ENCODE assay signal across 22 mouse cellular contexts in the genomic region with DNA sequence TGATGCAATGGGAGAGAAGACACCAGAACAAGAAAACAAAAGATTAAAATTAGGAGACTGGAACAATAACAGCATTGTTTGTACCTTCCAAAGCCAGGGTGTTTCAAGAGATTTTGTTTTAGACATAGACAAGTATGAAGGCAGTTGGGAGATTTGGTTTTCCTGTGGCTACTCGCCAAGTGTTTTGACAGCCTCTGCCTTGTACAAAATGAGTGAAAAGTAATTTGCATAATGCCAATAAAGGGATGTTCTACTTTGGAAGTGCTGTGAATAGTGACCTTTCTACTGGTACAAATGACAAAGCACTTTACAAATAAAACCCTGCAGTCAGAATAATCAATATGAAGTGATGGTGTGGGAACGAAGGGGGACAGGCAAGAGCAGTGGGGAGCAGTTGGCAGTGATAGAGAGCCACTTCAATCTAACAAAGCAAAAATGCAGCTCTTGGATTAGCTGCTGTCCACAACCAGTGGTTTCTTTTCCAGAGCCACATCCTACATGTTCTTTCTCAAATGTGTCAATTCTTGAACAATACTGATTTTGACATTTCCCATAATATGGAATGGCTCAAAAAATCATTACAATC.
A peak's percentile ranks its signal among the peaks of the same experiment; 100 is the strongest.
DNase-seq lines count a peak whose midpoint lies in the region; ATAC-seq lines count a peak whose summit lies in the region.
"Had no signal": no experiment of that assay in that cellular context is flagged by ENCODE, and none has a peak within 500 bp of the region (broad histone marks: within the 10 kb centered on the region; RNA-seq: fewer than 3 reads in every experiment).

No protein-coding gene starts in this region.

- 45% methylated on average over 2 of the region's 2 CpGs for WGBS in forebrain, embryonic 11.5 days
- 60% methylated on average over 2 of the region's 2 CpGs for WGBS in forebrain, embryonic 10.5 days
- 13% methylated on average over 2 of the region's 2 CpGs for WGBS in midbrain, embryonic 13.5 days
- 23% methylated on average over 2 of the region's 2 CpGs for WGBS in midbrain, embryonic 16.5 days
- WGBS in forebrain, embryonic 15.5 days: 10% methylated on average over 2 of the region's 2 CpGs

- no peak for DNase-seq in forebrain, embryonic 11.5 days (ENCODE audit: low spot score)
- no peak for DNase-seq in forebrain, embryonic 10.5 days (ENCODE audit: extremely low spot score, low spot score)
- DNase-seq in c-Kit-positive CD71-positive TER-119-positive erythroid progenitor cells, embryonic 14.5 days (ENCODE audit: low spot score): no peak
- DNase-seq: adrenal gland, adult 8-10 months; cerebellum, postnatal 36 days; gastrocnemius, postnatal 10 days; heart, adult 11 months; kidney, adult 9 months; kidney, postnatal 25 days; liver, embryonic 13.5 days; midbrain, embryonic 14.5 days; right cerebral cortex, postnatal 4 days had no signal

- ATAC-seq in forebrain, embryonic 11.5 days (replicated peaks; ENCODE audit: low FRiP score): peak; percentile 27; the same call in 1 of the 2 replicates
- ATAC-seq in midbrain, embryonic 13.5 days: peak; percentile 55; the same call in 1 of the 2 replicates
- no peak for ATAC-seq in midbrain, embryonic 16.5 days
- ATAC-seq in forebrain, embryonic 15.5 days (replicated peaks): peak; percentile 83
- ATAC-seq in megakaryocyte-erythroid progenitor cell, adult 5-6 weeks (replicated peaks; ENCODE audit: low FRiP score, low TSS enrichment, poor library complexity, severe bottlenecking): no peak
- ATAC-seq: intestine, embryonic 15.5 days had no signal

- H3K27ac ChIP-seq in forebrain, embryonic 11.5 days (ENCODE audit: low read depth, low read length): no peak overlapping the region
- H3K27ac ChIP-seq in forebrain, embryonic 10.5 days: no peak overlapping the region
- H3K27ac ChIP-seq in midbrain, embryonic 13.5 days: no peak overlapping the region
- no peak overlapping the region for H3K27ac ChIP-seq in midbrain, embryonic 16.5 days (ENCODE audit: low read length)
- H3K27ac ChIP-seq in forebrain, embryonic 15.5 days (replicated peaks): no peak overlapping the region
- H3K27ac ChIP-seq: heart, embryonic 13.5 days; hindbrain, embryonic 13.5 days; intestine, embryonic 15.5 days; limb, embryonic 13.5 days; liver, embryonic 13.5 days; lung, embryonic 15.5 days; macrophage had no signal

- H3K27me3 ChIP-seq in forebrain, embryonic 11.5 days (ENCODE audit: control insufficient read depth, insufficient read depth, low read length): no peaks in the 10 kb centered on the region
- no peaks in the 10 kb centered on the region for H3K27me3 ChIP-seq in forebrain, embryonic 10.5 days (ENCODE audit: poor library complexity, severe bottlenecking)
- H3K27me3 ChIP-seq in midbrain, embryonic 13.5 days: no peaks in the 10 kb centered on the region
- H3K27me3 ChIP-seq in midbrain, embryonic 16.5 days (ENCODE audit: control insufficient read depth, insufficient read depth, low read depth, low read length): no peaks in the 10 kb centered on the region
- no peaks in the 10 kb centered on the region for H3K27me3 ChIP-seq in forebrain, embryonic 15.5 days
- H3K27me3 ChIP-seq: heart, embryonic 13.5 days; hindbrain, embryonic 13.5 days; intestine, embryonic 15.5 days; limb, embryonic 13.5 days; liver, embryonic 13.5 days; lung, embryonic 15.5 days had no signal

- H3K36me3 ChIP-seq in forebrain, embryonic 11.5 days (ENCODE audit: control insufficient read depth, insufficient read depth, low read length): no peaks in the 10 kb centered on the region
- no peaks in the 10 kb centered on the region for H3K36me3 ChIP-seq in forebrain, embryonic 10.5 days (replicated peaks)
- no peaks in the 10 kb centered on the region for H3K36me3 ChIP-seq in midbrain, embryonic 13.5 days
- no peaks in the 10 kb centered on the region for H3K36me3 ChIP-seq in midbrain, embryonic 16.5 days (ENCODE audit: control insufficient read depth, insufficient read depth, low read length)
- H3K36me3 ChIP-seq in forebrain, embryonic 15.5 days: no peaks in the 10 kb centered on the region
- H3K36me3 ChIP-seq: heart, embryonic 13.5 days; hindbrain, embryonic 13.5 days; intestine, embryonic 15.5 days; limb, embryonic 13.5 days; liver, embryonic 13.5 days; lung, embryonic 15.5 days had no signal

- H3K9me3 ChIP-seq in forebrain, embryonic 11.5 days (ENCODE audit: control insufficient read depth, low read length): no peaks in the 10 kb centered on the region
- no peaks in the 10 kb centered on the region for H3K9me3 ChIP-seq in forebrain, embryonic 10.5 days
- no peaks in the 10 kb centered on the region for H3K9me3 ChIP-seq in midbrain, embryonic 13.5 days
- H3K9me3 ChIP-seq in midbrain, embryonic 16.5 days (replicated peaks; ENCODE audit: control insufficient read depth, low read length, poor library complexity, severe bottlenecking): no peaks in the 10 kb centered on the region
- H3K9me3 ChIP-seq in forebrain, embryonic 15.5 days: no peaks in the 10 kb centered on the region
- H3K9me3 ChIP-seq: heart, embryonic 13.5 days; hindbrain, embryonic 13.5 days; intestine, embryonic 15.5 days; limb, embryonic 13.5 days; liver, embryonic 13.5 days; lung, embryonic 15.5 days had no signal

- no peak overlapping the region for H3K4me3 ChIP-seq in forebrain, embryonic 11.5 days (ENCODE audit: low read depth, low read length)
- H3K4me3 ChIP-seq in forebrain, embryonic 10.5 days: no peak overlapping the region
- no peak overlapping the region for H3K4me3 ChIP-seq in midbrain, embryonic 13.5 days (replicated peaks)
- no peak overlapping the region for H3K4me3 ChIP-seq in midbrain, embryonic 16.5 days (ENCODE audit: low read depth, low read length)
- H3K4me3 ChIP-seq in forebrain, embryonic 15.5 days: no peak overlapping the region
- H3K4me3 ChIP-seq: heart, embryonic 13.5 days; hindbrain, embryonic 13.5 days; intestine, embryonic 15.5 days; limb, embryonic 13.5 days; liver, embryonic 13.5 days; lung, embryonic 15.5 days had no signal

- no peaks in the 10 kb centered on the region for H3K4me1 ChIP-seq in forebrain, embryonic 11.5 days (replicated peaks; ENCODE audit: control insufficient read depth, insufficient read depth, low read length)
- H3K4me1 ChIP-seq in forebrain, embryonic 10.5 days: no peaks in the 10 kb centered on the region
- H3K4me1 ChIP-seq in midbrain, embryonic 13.5 days (replicated peaks): peaks cover 4% of the 10 kb centered on the region
- H3K4me1 ChIP-seq in midbrain, embryonic 16.5 days (ENCODE audit: control insufficient read depth, insufficient read depth, low read length): no peaks in the 10 kb centered on the region
- peaks cover 7% of the 10 kb centered on the region for H3K4me1 ChIP-seq in forebrain, embryonic 15.5 days
- H3K4me1 ChIP-seq: heart, embryonic 13.5 days; hindbrain, embryonic 13.5 days; intestine, embryonic 15.5 days; limb, embryonic 13.5 days; liver, embryonic 13.5 days; lung, embryonic 15.5 days had no signal

- no peak overlapping the region for H3K4me2 ChIP-seq in forebrain, embryonic 11.5 days (ENCODE audit: low read depth, low read length, severe bottlenecking)
- no peak overlapping the region for H3K4me2 ChIP-seq in midbrain, embryonic 13.5 days (replicated peaks)
- H3K4me2 ChIP-seq in midbrain, embryonic 16.5 days (ENCODE audit: low read length): no peak overlapping the region
- no peak overlapping the region for H3K4me2 ChIP-seq in forebrain, embryonic 15.5 days (replicated peaks)
- H3K4me2 ChIP-seq: heart, embryonic 13.5 days; hindbrain, embryonic 13.5 days; intestine, embryonic 15.5 days; limb, embryonic 13.5 days; liver, embryonic 13.5 days; lung, embryonic 15.5 days had no signal

- no peak overlapping the region for H3K9ac ChIP-seq in forebrain, embryonic 11.5 days (ENCODE audit: low read length)
- H3K9ac ChIP-seq in midbrain, embryonic 13.5 days (replicated peaks): no peak overlapping the region
- H3K9ac ChIP-seq in midbrain, embryonic 16.5 days (ENCODE audit: low read depth, low read length): no peak overlapping the region
- no peak overlapping the region for H3K9ac ChIP-seq in forebrain, embryonic 15.5 days (replicated peaks)
- H3K9ac ChIP-seq: heart, embryonic 13.5 days; hindbrain, embryonic 13.5 days; intestine, embryonic 15.5 days; limb, embryonic 13.5 days; liver, embryonic 13.5 days; lung, embryonic 15.5 days had no signal

Comparison
In these comparisons a context has a peak if more than half of its experiments do, and no peak if none do; other contexts are left out.
1. ATAC-seq: peak in forebrain, embryonic 11.5 days (single experiment), midbrain, embryonic 13.5 days (single experiment) and forebrain, embryonic 15.5 days (single experiment); none in midbrain, embryonic 16.5 days (single experiment) and megakaryocyte-erythroid progenitor cell, adult 5-6 weeks (single experiment).